Mouse (Mus musculus) ES-E14 (cell line): Measurements from ENCODE around the gene H2-T22. TPM values are rescaled to one million over a fixed set of nuclear protein-coding genes. Genes with fewer than 3 reads are reported as not detected.

Source experiments
- DNase-seq: peaks from one replicate; pipeline ENCODE4 v3.0.0-alpha.2; 2013; ENCODE audit warnings: low read depth, low spot score
- H3K27ac ChIP-seq: 2 replicates; pipeline ENCODE4 v1.5.1; 2012; ENCODE audit warnings: low read depth, mild to moderate bottlenecking, low read length, moderate library complexity, mixed read lengths; ENCODE audit not compliant: poor library complexity, insufficient read depth, severe bottlenecking
- H3K36me3 ChIP-seq: 2 replicates; pipeline ENCODE4 v1.6.1; 2012; ENCODE audit warnings: mild to moderate bottlenecking, low read length, moderate library complexity, mixed read lengths; ENCODE audit not compliant: control insufficient read depth, poor library complexity, insufficient read depth, severe bottlenecking
- H3K4me1 ChIP-seq, 2 experiments: fragments of 150-350 bp in 1 of 2; sonication (generic) in 1 of 2; 2 replicates each; pipeline ENCODE4 v1.6.1; 2012; ENCODE audit warnings: low read length in 2 of 2, mild to moderate bottlenecking in 1 of 2, mixed read lengths in 1 of 2; ENCODE audit not compliant: control insufficient read depth in 2 of 2, insufficient read depth in 2 of 2, poor library complexity in 1 of 2
- H3K4me3 ChIP-seq, 2 experiments: fragments of 150-350 bp in 1 of 2; sonication (generic) in 1 of 2; 2 replicates each; pipeline ENCODE4 v1.5.1; 2012; ENCODE audit warnings: low read length in 2 of 2, low read depth in 1 of 2, mild to moderate bottlenecking in 1 of 2, mixed read lengths in 1 of 2; ENCODE audit not compliant: insufficient read depth in 1 of 2, poor library complexity in 1 of 2, severe bottlenecking in 1 of 2
- H3K9ac ChIP-seq: 2 replicates; pipeline ENCODE4 v1.6.1; 2012; ENCODE audit warnings: low read depth, mild to moderate bottlenecking, low read length, mixed read lengths; ENCODE audit not compliant: poor library complexity, insufficient read depth, severe bottlenecking
- H3K9me3 ChIP-seq: fragments of 150-350 bp; sonication (generic); 2 replicates; pipeline ENCODE4 v1.6.1; 2012; ENCODE audit warnings: low read depth, mild to moderate bottlenecking, low read length; ENCODE audit not compliant: control insufficient read depth, insufficient read depth
- CHD2 ChIP-seq: IDR thresholded peaks from 2 replicates; pipeline ENCODE4 v1.6.1; 2014; ENCODE audit warnings: mild to moderate bottlenecking, low read depth, low read length, inconsistent platforms
- HCFC1 ChIP-seq: IDR thresholded peaks from 2 replicates; pipeline ENCODE4 v1.6.1; 2012; ENCODE audit warnings: low read length, inconsistent platforms, borderline replicate concordance; ENCODE audit not compliant: insufficient read depth
- MAFK ChIP-seq: IDR thresholded peaks from 2 replicates; pipeline ENCODE4 v1.6.1; 2014; ENCODE audit warnings: mild to moderate bottlenecking, low read depth, low read length, inconsistent platforms; ENCODE audit not compliant: insufficient read depth
- ZC3H11A ChIP-seq: IDR thresholded peaks from 2 replicates; pipeline ENCODE4 v1.6.1; 2012; ENCODE audit warnings: low read depth, mild to moderate bottlenecking, inconsistent platforms, low read length, borderline replicate concordance
- ZNF384 ChIP-seq: IDR thresholded peaks from 2 replicates; pipeline ENCODE4 v1.6.1; 2012; ENCODE audit warnings: low read depth, low read length, inconsistent platforms
- in situ Hi-C, 2 experiments: fragments of 600-800 bp; cut with MboI; formaldehyde crosslinking; loops; one replicate each; pipeline ENCODE4 v1.15.1; 2025; ENCODE audit warnings: low sequenced_read_pairs in 2 of 2, inconsistent platforms in 1 of 2; ENCODE audit not compliant: unreplicated experiment in 2 of 2
- total RNA-seq: library from RNA; depleted of rRNA; stranded (reverse); fragments of 300-350 nt; gene quantifications from 2 replicates; pipeline ENCODE4 v1.2.3, GENCODE M21; 2012; rRNA removed

Gene H2-T22
- total RNA-seq, 1 experiment: 5.8 TPM

- peaks cover 4% of the 10 kb centered on the region for H3K36me3 ChIP-seq
- no peak overlapping the region for H3K9ac ChIP-seq
- H3K27ac ChIP-seq: no peak overlapping the region
- no peaks in the 10 kb centered on the region for H3K9me3 ChIP-seq
- peaks cover 5 to 8% of the 10 kb centered on the region in 2 experiments for H3K4me1 ChIP-seq
- TF ChIP-seq CHD2 (no peak), HCFC1 (0 out of 2 replicates have a peak, but pooled peaks have one; percentile 39), ZNF384 (no peak)
- DNase-seq: peak; percentile 72
- in situ Hi-C loops: loop anchor here (10.0 to 25.0 kb wide), 2 partner anchors 119 to 121 kb away; partner anchors contain the start of gene Gm19684 (in 1 of the 2)
- peak overlapping the region in 1 of 2 experiments; percentile 93; a peak in 2 of 4 replicates for H3K4me3 ChIP-seq
Observed at GRCm38 (mm10) chr17:35993675-35994074, 48.9 kb downstream of the H2-T22 start.

- peaks cover 3 to 4% of the 10 kb centered on the region in 2 experiments; a peak in 3 of 4 replicates for H3K4me1 ChIP-seq
- no peak for DNase-seq
- H3K9ac ChIP-seq: peak overlapping the region; percentile 42; the same call in 1 of the 2 replicates
- in situ Hi-C loops: loop anchor here (10.0 to 25.0 kb wide), 2 partner anchors 121 to 123 kb away; partner anchors contain the start of gene Gm19684 (in 1 of the 2)
- TF ChIP-seq ZC3H11A: no peak
- no peak for TF ChIP-seq ZNF384
- no peak for TF ChIP-seq CHD2
- TF ChIP-seq MAFK: no peak
- TF ChIP-seq HCFC1: no peak
- no peak overlapping the region for H3K27ac ChIP-seq
- peak overlapping the region; percentile 25 to 48 for H3K4me3 ChIP-seq
- no peaks in the 10 kb centered on the region for H3K9me3 ChIP-seq
- peaks cover 21% of the 10 kb centered on the region for H3K36me3 ChIP-seq
Observed at GRCm38 (mm10) chr17:35991781-35992180, 50.8 kb downstream of the H2-T22 start.

Other genes with a start within 250 kb of the H2-T22 start
- 29.3 and 32.3 TPM in 2 replicates for gene Ier3, start 221.1 kb downstream of the H2-T22 start, total RNA-seq
- 31.6 and 34.6 TPM in 2 replicates for gene Flot1, start 219.5 kb downstream of the H2-T22 start, total RNA-seq
- gene Tubb5, start 204.4 kb downstream of the H2-T22 start, total RNA-seq: 1,077 and 1,157 TPM in 2 replicates
- gene Mdc1, start 201.2 kb downstream of the H2-T22 start, total RNA-seq: 23.8 and 31.7 TPM in 2 replicates
- gene Nrm, start 181.4 kb downstream of the H2-T22 start, total RNA-seq: 24.7 and 43.0 TPM in 2 replicates
- 23.2 and 29.9 TPM in 2 replicates for gene Ppp1r18, start 177.2 kb downstream of the H2-T22 start, total RNA-seq
- gene Dhx16, start 162.9 kb downstream of the H2-T22 start, total RNA-seq: 202 and 391 TPM in 2 replicates
- gene 2310061I04Rik, start 145.3 kb downstream of the H2-T22 start, total RNA-seq: 13.6 and 15.8 TPM in 2 replicates
- gene Atat1, start 132.7 kb downstream of the H2-T22 start, total RNA-seq: 12.5 and 12.9 TPM in 2 replicates
- gene Mrps18b, start 126.4 kb downstream of the H2-T22 start, total RNA-seq: 189 and 226 TPM in 2 replicates
- 64.8 and 68.2 TPM in 2 replicates for gene Ppp1r10, start 126.3 kb downstream of the H2-T22 start, total RNA-seq
- gene Abcf1, start 73.0 kb downstream of the H2-T22 start, total RNA-seq: 115 and 117 TPM in 2 replicates
- 51.6 and 64.1 TPM in 2 replicates for gene Gnl1, start 62.9 kb downstream of the H2-T22 start, total RNA-seq
- 13.8 and 17.0 TPM in 2 replicates for gene Prr3, start 62.5 kb downstream of the H2-T22 start, total RNA-seq
- not detected in 2 replicates for gene H2-T24, start 22.2 kb downstream of the H2-T22 start, total RNA-seq
- 0.67 and 0.95 TPM in 2 replicates for gene H2-T23, start 9.9 kb downstream of the H2-T22 start, total RNA-seq
- 0.18 and 0.21 TPM in 2 replicates for gene Gm6034, start 214 bp upstream of the H2-T22 start, total RNA-seq
- 0.37 and 0.54 TPM in 2 replicates for gene Gm11127, start 15.6 kb upstream of the H2-T22 start, total RNA-seq
- gene Gm19684, start 78.9 kb upstream of the H2-T22 start, total RNA-seq: not detected in 2 replicates
- 0.63 TPM in 1 of 2 replicates, not detected in the other for gene Gm7030, start 86.7 kb upstream of the H2-T22 start, total RNA-seq
- not detected in 2 replicates for gene Gm8909, start 125.8 kb upstream of the H2-T22 start, total RNA-seq
- 0.22 TPM in 1 of 2 replicates, not detected in the other for gene H2-T3, start 147.5 kb upstream of the H2-T22 start, total RNA-seq
- 45.2 and 47.7 TPM in 2 replicates for gene Rpp21, start 215.3 kb upstream of the H2-T22 start, total RNA-seq
- gene Trim39, start 229.5 kb upstream of the H2-T22 start, total RNA-seq: 20.3 and 22.4 TPM in 2 replicates
- gene H2-M10.2, start 243.7 kb upstream of the H2-T22 start, total RNA-seq: not detected in 2 replicates